Mouse (Mus musculus) neural tube, embryonic 12.5 days (tissue): ENCODE results near the gene Defb22. TPM values are rescaled to one million over a fixed set of nuclear protein-coding genes. Genes with fewer than 3 reads are reported as not detected.

ENCODE experiments used
- ATAC-seq: fragments of 200-750 bp; cut with Nextera tagmentation; 2 replicates; pipeline ENCODE4 v1.8.0; 2017; ENCODE audit warnings: low read depth, mild to moderate bottlenecking, moderate TSS enrichment, moderate library complexity; ENCODE audit not compliant: low FRiP score
- H3K27ac ChIP-seq: fragments of 300-500 bp; sonication (generic); 2 replicates; pipeline ENCODE4 v1.5.1; 2016
- H3K27me3 ChIP-seq: fragments of 300-500 bp; sonication (generic); replicated peaks from 2 replicates; pipeline ENCODE4 v1.6.1; 2016; ENCODE audit warnings: mild to moderate bottlenecking
- H3K36me3 ChIP-seq: fragments of 300-500 bp; sonication (generic); 2 replicates; pipeline ENCODE4 v1.6.1; 2016; ENCODE audit warnings: mild to moderate bottlenecking
- H3K4me1 ChIP-seq: fragments of 300-500 bp; sonication (generic); 2 replicates; pipeline ENCODE4 v1.6.1; 2016
- H3K4me2 ChIP-seq: fragments of 300-500 bp; sonication (generic); replicated peaks from 2 replicates; pipeline ENCODE4 v1.6.1; 2016; ENCODE audit warnings: mild to moderate bottlenecking
- H3K4me3 ChIP-seq: fragments of 300-500 bp; sonication (generic); 2 replicates; pipeline ENCODE4 v1.5.1; 2016
- H3K9ac ChIP-seq: fragments of 300-500 bp; sonication (generic); 2 replicates; pipeline ENCODE4 v1.6.1; 2016; ENCODE audit warnings: mild to moderate bottlenecking
- H3K9me3 ChIP-seq: fragments of 300-500 bp; sonication (generic); 2 replicates; pipeline ENCODE4 v1.6.1; 2016; ENCODE audit warnings: mild to moderate bottlenecking
- WGBS: fragments of 180-500 bp; shearing (Covaris S2); methylation state at CpG from one replicate; pipeline ENCODE4 v1.1.7; 2016; 5-methylcytosine and 5-hydroxymethylcytosine counted together
- polyA plus RNA-seq: library from polyadenylated mRNA; unstranded; fragments of >200 nt; fragmentation: Nextera tagmentation; extraction: Ambion mirVana; gene quantifications from 2 replicates; pipeline ENCODE4 v1.2.1, GENCODE M21; 2016

Gene Defb22
- polyA plus RNA-seq, 1 experiment from 2014 or later: not detected

DNA sequence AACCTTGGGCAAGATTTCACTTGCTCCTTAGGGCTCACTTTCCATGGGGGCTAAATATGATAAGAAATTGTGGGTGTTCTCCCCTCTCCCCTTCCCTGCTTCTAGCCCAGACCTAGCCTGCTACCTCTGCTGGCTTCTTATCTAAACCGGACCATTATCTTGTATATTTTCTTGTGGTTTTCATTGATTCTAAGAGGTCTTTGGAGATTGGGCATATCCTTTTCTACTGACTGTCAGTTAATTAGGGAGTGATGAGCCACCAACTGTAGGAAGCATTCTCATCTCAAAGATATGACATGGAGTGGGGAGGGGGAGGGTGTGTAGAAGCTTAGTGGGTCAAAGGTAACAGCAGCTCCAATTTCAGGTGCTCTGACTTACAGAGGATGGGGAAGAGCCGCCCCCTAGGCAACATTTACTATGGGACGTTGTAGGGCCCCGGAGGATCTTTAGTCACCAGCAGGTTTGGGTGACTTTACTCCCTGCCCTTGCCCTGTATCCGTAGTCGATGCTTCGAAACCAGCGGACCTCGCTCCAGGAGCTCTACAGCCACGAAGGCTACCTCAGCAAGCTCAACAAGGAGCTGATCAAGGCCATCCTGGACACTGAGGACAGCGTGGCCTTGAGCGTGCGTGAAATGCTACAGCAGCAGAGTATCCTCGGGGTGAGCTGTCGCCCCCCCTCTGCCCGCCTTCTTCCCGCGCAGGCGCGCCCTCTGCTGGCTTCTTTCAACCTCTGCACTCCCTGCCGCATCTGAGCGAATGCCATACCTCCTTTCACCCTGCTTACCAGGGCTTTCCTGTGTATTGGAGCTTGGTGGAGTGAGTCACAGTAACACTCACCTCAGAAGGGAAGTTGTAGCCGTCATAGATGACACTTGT, 52.7 kb downstream of the Defb22 start:
- no peaks in the 10 kb centered on the region for H3K9me3 ChIP-seq
- 3% methylated on average over 23 of the region's 23 CpGs for WGBS
- peak; percentile 82 for ATAC-seq
- peak overlapping the region; percentile 61 for H3K4me2 ChIP-seq
- peak overlapping the region; percentile 38; the same call in 1 of the 2 replicates for H3K9ac ChIP-seq
- no peaks in the 10 kb centered on the region for H3K27me3 ChIP-seq
- H3K4me1 ChIP-seq: no peaks in the 10 kb centered on the region
- H3K36me3 ChIP-seq: no peaks in the 10 kb centered on the region
- H3K4me3 ChIP-seq: peak overlapping the region; percentile 20
- H3K27ac ChIP-seq: no peak overlapping the region

DNA sequence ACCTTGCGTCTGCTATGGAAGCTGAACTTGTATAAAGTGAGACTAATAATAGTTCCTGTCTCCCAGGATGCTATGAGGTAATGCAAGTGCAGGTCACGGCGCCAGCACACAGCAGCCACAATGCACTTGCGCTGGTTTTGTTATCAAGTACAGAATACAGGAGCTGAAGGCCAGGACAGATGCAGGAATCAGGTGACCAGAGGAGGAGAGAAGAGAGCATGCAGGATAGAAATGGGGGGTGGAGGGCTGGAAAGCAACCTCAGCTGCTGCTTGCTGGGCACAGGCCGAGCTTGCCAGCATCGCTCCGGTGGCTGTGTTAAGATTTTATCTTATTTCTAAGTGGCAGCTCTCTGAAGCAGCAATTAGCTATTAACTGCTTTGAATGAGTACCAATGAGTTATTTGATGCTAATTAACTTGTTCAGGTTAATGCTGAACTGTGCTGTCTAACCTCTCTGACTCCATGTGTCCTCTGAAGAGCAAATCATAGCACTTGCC, 53.5 kb downstream of the Defb22 start:
- Histone ChIP-seq H3K4me3 (no peak overlapping the region), H3K27ac (no peak overlapping the region), H3K4me2 (no peak overlapping the region), H3K9ac (no peak overlapping the region), H3K27me3 (no peaks in the 10 kb centered on the region), H3K36me3 (no peaks in the 10 kb centered on the region), H3K4me1 (no peaks in the 10 kb centered on the region), H3K9me3 (no peaks in the 10 kb centered on the region)
- 81% methylated on average over 7 of the region's 7 CpGs for WGBS
- no peak for ATAC-seq

Other genes with a start within 250 kb of the Defb22 start
- gene Tbc1d20, start 196.3 kb downstream of the Defb22 start, polyA plus RNA-seq: 40.0 and 40.4 TPM in 2 replicates
- 87.0 and 90.6 TPM in 2 replicates for gene Rbck1, start 157.5 kb downstream of the Defb22 start, polyA plus RNA-seq
- gene Trib3, start 146.1 kb downstream of the Defb22 start, polyA plus RNA-seq: 2.3 and 2.4 TPM in 2 replicates
- 14.7 and 16.5 TPM in 2 replicates for gene Nrsn2, start 113.5 kb downstream of the Defb22 start, polyA plus RNA-seq
- gene Sox12, start 92.1 kb downstream of the Defb22 start, polyA plus RNA-seq: 18.5 and 18.9 TPM in 2 replicates
- 47.9 and 49.8 TPM in 2 replicates for gene Zcchc3, start 75.1 kb downstream of the Defb22 start, polyA plus RNA-seq
- 0.53 and 0.61 TPM in 2 replicates for gene 6820408C15Rik, start 74.6 kb downstream of the Defb22 start, polyA plus RNA-seq
- gene Defb23, start 25.5 kb downstream of the Defb22 start, polyA plus RNA-seq: not detected in 2 replicates
- not detected in 2 replicates for gene Defb20, start 13.1 kb downstream of the Defb22 start, polyA plus RNA-seq
- gene Defb26, start 21.6 kb upstream of the Defb22 start, polyA plus RNA-seq: not detected in 2 replicates
- gene Defb28, start 28.1 kb upstream of the Defb22 start, polyA plus RNA-seq: not detected in 2 replicates
- not detected in 2 replicates for gene Defb29, start 50.0 kb upstream of the Defb22 start, polyA plus RNA-seq
- not detected in 2 replicates for gene Gm17416, start 79.2 kb upstream of the Defb22 start, polyA plus RNA-seq
- not detected in 2 replicates for gene Defb21, start 82.6 kb upstream of the Defb22 start, polyA plus RNA-seq
- not detected in 2 replicates for gene Defb19, start 90.2 kb upstream of the Defb22 start, polyA plus RNA-seq
- gene Defb45, start 109.3 kb upstream of the Defb22 start, polyA plus RNA-seq: not detected in 2 replicates
- gene Defb36, start 114.2 kb upstream of the Defb22 start, polyA plus RNA-seq: not detected in 2 replicates
- gene Defb25, start 132.9 kb upstream of the Defb22 start, polyA plus RNA-seq: not detected in 2 replicates
- 0.23 and 0.30 TPM in 2 replicates for gene Rem1, start 136.8 kb upstream of the Defb22 start, polyA plus RNA-seq
- 141 and 145 TPM in 2 replicates for gene H13, start 179.3 kb upstream of the Defb22 start, polyA plus RNA-seq
- 42.8 and 47.7 TPM in 2 replicates for gene Mcts2, start 196.9 kb upstream of the Defb22 start, polyA plus RNA-seq
- 103 and 107 TPM in 2 replicates for gene Id1, start 246.1 kb upstream of the Defb22 start, polyA plus RNA-seq